Mouse (Mus musculus) liver, adult (tissue): ENCODE data around the gene Lrrc28.
A peak's percentile ranks its signal among the peaks of the same experiment; 100 is the strongest.

Experiments
- GATA4 ChIP-seq: IDR thresholded peaks from 2 replicates; pipeline ENCODE4 v1.6.1; 2014; ENCODE audit warnings: mild to moderate bottlenecking, low read length; ENCODE audit not compliant: insufficient replicate concordance

The Lrrc28 gene

DNA sequence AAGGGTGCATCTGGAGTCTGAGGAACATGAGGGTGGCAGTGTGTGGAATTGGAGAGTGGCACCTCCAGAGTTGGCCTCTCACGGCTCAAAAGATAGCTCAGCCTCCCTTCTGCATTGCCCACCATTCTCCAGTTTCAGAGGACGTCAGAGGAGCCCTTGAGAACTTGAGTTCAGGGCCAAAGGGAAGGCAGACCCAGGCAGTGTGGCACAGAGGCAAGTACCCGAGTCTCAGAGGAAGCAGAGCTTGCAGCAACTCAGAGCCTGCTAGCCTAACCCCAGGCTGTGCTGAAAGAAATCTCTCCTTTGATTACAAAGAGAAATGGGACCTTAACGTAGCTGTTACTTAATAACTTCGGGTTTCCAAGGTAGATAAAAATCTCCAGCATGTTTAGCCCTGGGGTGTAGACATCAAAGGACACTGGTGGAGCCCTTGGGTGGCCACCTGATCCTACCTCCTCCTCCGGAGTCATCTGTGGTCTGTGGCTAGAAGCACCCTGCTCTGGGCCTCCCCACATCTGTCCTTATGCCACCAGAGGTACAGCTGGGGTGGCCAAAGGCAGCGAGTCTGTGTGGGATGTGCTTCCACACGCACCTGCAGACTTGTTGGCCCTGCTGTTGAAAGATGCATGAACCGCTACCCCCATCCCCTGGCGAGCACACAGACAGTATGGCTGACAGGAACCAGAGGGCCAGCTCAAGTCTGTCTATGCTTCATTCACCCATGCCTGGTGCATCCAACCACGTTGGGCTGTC is 144.8 kb downstream of the Lrrc28 start:
- TF ChIP-seq GATA4, result no peak

GRCm38 (mm10) chr7:67499516-67499915 is 145.6 kb downstream of the Lrrc28 start:
- TF ChIP-seq GATA4, result no peak

- no peak for TF ChIP-seq GATA4
These were observed 151.0 kb downstream of the Lrrc28 start for GRCm38 (mm10) chr7:67493795-67494687.

- TF ChIP-seq GATA4, result no peak
These were observed 157.1 kb downstream of the Lrrc28 start for GRCm38 (mm10) chr7:67487889-67488411.

GRCm38 (mm10) chr7:67486925-67487760 is 157.9 kb downstream of the Lrrc28 start:
- TF ChIP-seq GATA4, result peak; percentile 16; the same call in 1 of the 2 replicates

DNA sequence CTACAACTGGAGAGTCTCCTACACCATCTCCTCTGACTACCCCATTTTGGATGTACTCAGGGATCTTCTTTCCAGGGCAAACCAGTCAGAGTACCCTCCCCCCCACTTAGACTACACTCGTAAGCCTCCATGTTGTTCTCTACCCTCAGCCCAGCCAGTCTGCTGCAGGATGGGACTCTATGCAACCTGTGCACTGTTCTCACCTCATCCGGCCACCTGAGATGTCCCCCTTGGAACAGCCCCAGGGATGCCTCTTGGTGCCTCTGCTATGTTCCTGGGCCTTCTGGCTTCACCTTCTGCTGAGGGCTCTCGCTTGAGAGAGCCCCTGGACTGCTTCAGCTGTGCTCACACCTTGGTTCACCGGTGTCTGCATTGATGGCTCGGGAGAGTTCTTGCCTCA is 158.7 kb downstream of the Lrrc28 start:
- TF ChIP-seq GATA4, result no peak

DNA sequence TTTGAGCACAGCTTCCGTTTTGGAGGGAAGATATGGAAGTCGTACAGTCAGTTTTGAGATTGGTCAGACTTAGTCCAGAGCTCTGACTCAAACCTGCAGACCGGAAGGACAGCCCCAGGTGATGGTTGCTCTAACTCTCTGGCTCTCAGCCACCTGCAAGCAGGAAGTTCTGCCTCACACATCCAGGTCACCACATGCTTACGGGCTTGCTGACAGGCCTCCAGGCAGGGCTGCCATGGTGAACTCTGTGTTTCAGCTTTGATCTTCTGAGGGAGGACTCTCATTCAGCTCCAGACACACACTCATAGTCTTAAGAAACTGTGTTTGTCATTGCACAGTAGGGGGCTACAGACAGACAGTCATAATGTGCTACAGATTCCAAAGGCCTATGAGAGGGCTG is 161.4 kb downstream of the Lrrc28 start:
- no peak for TF ChIP-seq GATA4

DNA sequence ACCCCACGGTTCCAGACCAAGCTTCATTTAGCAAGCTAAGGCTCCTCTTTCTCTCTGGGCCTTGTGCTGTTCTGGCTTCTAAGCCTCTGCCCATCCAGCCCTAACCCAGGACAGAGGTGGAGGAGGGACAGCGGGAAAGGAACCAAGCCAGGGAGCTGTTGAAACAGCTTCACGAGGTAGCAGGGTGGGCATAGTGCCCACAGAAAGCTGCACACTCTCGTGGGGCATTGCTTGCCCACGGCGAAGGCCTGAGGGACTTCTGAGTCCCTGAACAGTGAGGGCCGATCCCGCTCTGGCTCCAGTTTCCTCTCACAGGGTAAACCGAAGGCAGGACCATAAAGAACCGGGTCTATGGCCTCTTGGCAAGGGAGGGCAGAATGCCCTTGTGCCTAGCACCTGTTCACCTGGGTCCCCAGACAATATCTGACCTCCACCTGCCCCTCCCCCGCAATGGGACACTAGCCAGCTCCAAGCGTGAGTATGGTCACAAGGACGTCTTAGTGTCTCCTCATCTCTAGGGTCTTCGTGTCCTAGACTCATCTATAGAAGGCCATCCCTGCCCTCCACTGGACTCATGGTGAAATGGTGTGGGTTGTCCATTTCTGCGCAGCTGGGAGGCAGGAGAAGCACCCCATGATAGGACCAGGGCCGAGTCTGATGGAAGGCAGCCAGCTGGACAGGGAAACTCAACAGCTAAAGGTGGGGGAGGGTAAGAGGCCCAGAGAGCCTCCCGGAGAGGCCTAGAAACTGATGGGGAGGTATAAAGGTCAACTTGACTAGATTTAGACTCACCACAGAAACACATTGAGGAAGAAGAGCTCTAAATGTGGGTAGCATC is 165.3 kb downstream of the Lrrc28 start:
- no peak for TF ChIP-seq GATA4

- TF ChIP-seq GATA4, result no peak
These were observed 165.9 kb downstream of the Lrrc28 start for GRCm38 (mm10) chr7:67479168-67479567.

DNA sequence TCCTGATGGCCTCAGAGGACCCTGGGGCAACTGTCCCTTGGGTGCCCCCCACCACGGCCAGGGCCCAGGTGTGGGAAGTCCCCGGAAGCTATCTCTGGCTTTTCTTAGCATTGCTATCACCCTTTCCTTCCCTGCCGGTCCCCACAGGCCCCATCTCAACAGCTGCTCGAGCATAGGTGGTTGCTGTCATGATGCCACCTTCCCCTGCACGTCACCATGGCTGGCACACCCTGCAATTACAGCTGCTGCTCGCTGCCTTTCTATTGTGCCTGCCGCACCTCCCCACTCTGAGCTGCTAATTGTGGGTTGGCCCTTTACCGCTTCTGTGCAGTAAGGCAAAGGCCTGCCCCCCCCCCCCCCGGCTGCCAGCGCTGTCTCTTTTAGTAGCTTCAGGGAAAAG is 167.1 kb downstream of the Lrrc28 start:
- TF ChIP-seq GATA4, result no peak

- no peak for TF ChIP-seq GATA4
These were observed 173.8 kb downstream of the Lrrc28 start for GRCm38 (mm10) chr7:67471295-67471694.

GRCm38 (mm10) chr7:67468802-67469408 is 176.2 kb downstream of the Lrrc28 start:
- TF ChIP-seq GATA4, result no peak

- TF ChIP-seq GATA4, result no peak
These were observed 176.9 kb downstream of the Lrrc28 start for GRCm38 (mm10) chr7:67468180-67468579.

GRCm38 (mm10) chr7:67466322-67466721 is 178.7 kb downstream of the Lrrc28 start:
- no peak for TF ChIP-seq GATA4
